Mouse (Mus musculus) limb, embryonic 15.5 days (tissue): ENCODE measurements at regions not wholly inside any gene's neighbourhood (a gene's known extent, or its start where the extent isn't known, plus 50 kb on each side); places are given as distances from the start of the nearest gene placed in this dataset.

ENCODE experiments used
- ATAC-seq: fragments of 200-750 bp; cut with Nextera tagmentation; 2 replicates; pipeline ENCODE4 v1.8.0; 2017; ENCODE audit warnings: low read depth, moderate TSS enrichment; ENCODE audit not compliant: insufficient number of reproducible peaks, low FRiP score, low TSS enrichment
- H3K27ac ChIP-seq: fragments of 300-500 bp; sonication (generic); 2 replicates; pipeline ENCODE4 v1.5.1; 2015; ENCODE audit warnings: moderate library complexity, mild to moderate bottlenecking, inconsistent platforms
- H3K27me3 ChIP-seq: fragments of 300-500 bp; sonication (generic); 2 replicates; pipeline ENCODE4 v1.6.1; 2015; ENCODE audit warnings: inconsistent platforms
- H3K36me3 ChIP-seq: fragments of 300-500 bp; sonication (generic); 2 replicates; pipeline ENCODE4 v1.6.1; 2015; ENCODE audit warnings: inconsistent platforms
- H3K4me1 ChIP-seq: fragments of 300-500 bp; sonication (generic); 2 replicates; pipeline ENCODE4 v1.6.1; 2015; ENCODE audit warnings: inconsistent platforms
- H3K4me2 ChIP-seq: fragments of 300-500 bp; sonication (generic); 2 replicates; pipeline ENCODE4 v1.6.1; 2015; ENCODE audit warnings: mild to moderate bottlenecking, inconsistent platforms
- H3K4me3 ChIP-seq: fragments of 300-500 bp; sonication (generic); 2 replicates; pipeline ENCODE4 v1.5.1; 2015; ENCODE audit warnings: mild to moderate bottlenecking, inconsistent platforms
- H3K9ac ChIP-seq: fragments of 300-500 bp; sonication (generic); 2 replicates; pipeline ENCODE4 v1.6.1; 2015; ENCODE audit warnings: inconsistent platforms
- H3K9me3 ChIP-seq: fragments of 300-500 bp; sonication (generic); 2 replicates; pipeline ENCODE4 v1.6.1; 2016; ENCODE audit warnings: inconsistent platforms
- WGBS: fragments of 180-500 bp; shearing (Covaris S2); methylation state at CpG from one replicate; pipeline ENCODE4 v1.1.7; 2015; 5-methylcytosine and 5-hydroxymethylcytosine counted together

DNA sequence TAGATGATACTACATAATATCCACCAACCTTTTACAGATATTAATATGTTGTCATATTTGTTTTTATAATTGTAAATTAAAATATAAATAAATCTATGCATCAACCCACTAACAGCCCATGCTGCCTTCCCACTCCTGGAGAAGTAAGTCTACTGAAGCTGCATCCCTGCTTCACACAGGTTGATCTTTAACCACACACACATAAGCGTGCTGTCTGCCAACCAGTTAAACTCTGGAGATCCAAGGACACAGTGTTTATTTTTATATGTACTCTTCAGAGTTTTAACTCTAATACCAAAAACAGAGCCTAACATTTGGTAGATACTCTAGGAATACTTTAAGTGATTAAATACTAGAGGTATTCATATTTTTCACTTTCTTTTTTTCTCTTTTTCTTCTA, 133.9 kb upstream of the Ahr start:
- no peaks in the 10 kb centered on the region for H3K27me3 ChIP-seq
- 85% methylated on average over 1 of the region's 1 CpGs for WGBS

DNA sequence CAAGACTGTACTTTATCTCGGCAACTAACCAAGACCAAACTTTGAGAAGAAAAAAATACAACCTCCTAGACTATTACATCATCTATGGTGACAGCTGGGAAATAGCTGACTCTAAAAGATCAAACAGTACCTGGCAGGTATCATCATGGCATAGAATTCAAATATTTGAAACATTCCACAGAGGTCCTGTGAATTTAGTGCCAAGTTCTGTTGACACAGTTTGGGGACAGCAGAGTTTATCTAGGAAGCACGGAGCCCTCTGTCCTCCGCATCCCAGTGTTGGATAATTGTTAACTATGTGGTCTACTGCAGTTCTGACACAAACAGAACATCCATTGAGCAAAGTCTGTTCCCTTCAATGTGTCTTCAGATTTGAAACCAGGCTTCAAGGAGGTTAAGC, 132.9 kb upstream of the Ahr start:
- H3K9ac ChIP-seq, result no peak overlapping the region
- H3K4me3 ChIP-seq, result no peak overlapping the region
- 86% methylated on average over 3 of the region's 3 CpGs for WGBS
- no peaks in the 10 kb centered on the region for H3K27me3 ChIP-seq
- no peak for ATAC-seq
- H3K27ac ChIP-seq, result no peak overlapping the region
- no peak overlapping the region for H3K4me2 ChIP-seq
- no peaks in the 10 kb centered on the region for H3K9me3 ChIP-seq
- no peaks in the 10 kb centered on the region for H3K36me3 ChIP-seq
- no peaks in the 10 kb centered on the region for H3K4me1 ChIP-seq

More for the DNA sequence above, 133.9 kb upstream of the Ahr start:
- Histone ChIP-seq H3K4me2 (no peak overlapping the region), H3K4me1 (no peaks in the 10 kb centered on the region), H3K9me3 (no peaks in the 10 kb centered on the region), H3K4me3 (no peak overlapping the region), H3K9ac (no peak overlapping the region), H3K27ac (no peak overlapping the region), H3K36me3 (no peaks in the 10 kb centered on the region)
- no peak for ATAC-seq

DNA sequence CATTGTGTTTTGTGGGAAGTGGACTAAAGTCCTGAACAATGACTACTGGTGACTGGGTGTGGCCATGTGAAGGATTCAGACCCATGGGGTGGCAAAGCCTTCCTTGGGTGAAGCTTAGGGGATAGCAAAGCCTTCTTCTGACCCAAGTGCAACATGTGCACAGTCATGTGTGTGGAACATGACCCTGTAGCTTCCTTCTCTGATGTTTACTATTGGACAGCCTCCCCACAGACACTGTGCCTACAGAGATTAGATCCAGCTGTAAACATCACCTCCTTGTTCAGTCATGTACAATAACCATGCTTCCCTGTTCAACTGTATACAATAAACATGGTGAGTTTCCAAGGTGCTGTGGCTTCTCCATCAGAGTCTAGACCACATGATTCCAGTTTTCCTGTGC, 132.4 kb upstream of the Ahr start:
- H3K27ac ChIP-seq, result no peak overlapping the region
- no peak overlapping the region for H3K9ac ChIP-seq
- H3K4me1 ChIP-seq, result no peaks in the 10 kb centered on the region
- no peaks in the 10 kb centered on the region for H3K27me3 ChIP-seq
- H3K4me3 ChIP-seq, result no peak overlapping the region
- no peaks in the 10 kb centered on the region for H3K9me3 ChIP-seq
- no peak for ATAC-seq
- H3K4me2 ChIP-seq, result no peak overlapping the region
- no peaks in the 10 kb centered on the region for H3K36me3 ChIP-seq

DNA sequence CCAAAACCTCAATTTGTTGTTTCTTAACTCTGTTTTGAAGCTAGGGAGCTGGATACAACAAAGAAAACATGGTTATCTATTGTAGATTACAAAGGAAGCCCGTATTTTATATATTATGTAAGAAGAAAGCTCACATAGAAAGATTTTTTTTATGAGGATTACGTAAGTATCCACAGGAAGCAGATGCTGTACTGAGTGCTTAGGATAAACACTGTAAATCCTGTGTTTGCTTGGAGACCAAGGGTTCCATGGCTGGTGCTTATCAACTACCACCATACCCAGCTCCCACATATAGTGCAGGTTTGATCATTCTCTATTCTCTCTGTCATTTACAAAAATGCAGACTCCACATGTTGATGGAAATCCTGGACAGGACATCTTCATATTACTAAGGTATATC, 131.2 kb upstream of the Ahr start:
- 69% methylated on average over 2 of the region's 2 CpGs for WGBS

DNA sequence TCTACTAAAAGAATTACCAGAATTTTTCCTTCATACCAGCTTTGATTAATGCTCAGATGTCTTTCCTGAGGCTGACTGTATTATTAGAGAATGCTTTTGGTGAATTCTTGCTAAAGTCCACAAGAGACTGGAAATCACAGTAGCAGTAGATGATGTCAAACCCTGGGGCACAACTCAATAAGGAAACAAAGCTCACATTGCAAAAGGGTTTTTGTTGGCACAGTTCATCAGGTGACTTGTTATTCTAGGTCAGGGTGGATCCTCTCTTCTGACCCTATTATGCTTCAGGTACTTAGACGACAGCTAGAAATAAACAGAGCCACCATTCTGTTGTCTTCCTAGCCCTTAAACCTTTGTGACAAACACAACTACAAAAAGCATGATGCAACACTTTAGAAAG, 128.2 kb upstream of the Ahr start:
- H3K27ac ChIP-seq, result no peak overlapping the region
- H3K4me2 ChIP-seq, result no peak overlapping the region
- no peaks in the 10 kb centered on the region for H3K27me3 ChIP-seq
- H3K4me1 ChIP-seq, result no peaks in the 10 kb centered on the region
- no peak overlapping the region for H3K4me3 ChIP-seq
- H3K36me3 ChIP-seq, result no peaks in the 10 kb centered on the region
- 91% methylated on average over 1 of the region's 1 CpGs for whole genome bisulfite sequencing
- no peaks in the 10 kb centered on the region for H3K9me3 ChIP-seq
- ATAC-seq, result no peak
- no peak overlapping the region for H3K9ac ChIP-seq

More for the DNA sequence above, 131.2 kb upstream of the Ahr start:
- Histone ChIP-seq H3K9ac (no peak overlapping the region), H3K27ac (no peak overlapping the region), H3K4me3 (no peak overlapping the region), H3K4me1 (no peaks in the 10 kb centered on the region), H3K36me3 (no peaks in the 10 kb centered on the region), H3K9me3 (no peaks in the 10 kb centered on the region), H3K4me2 (no peak overlapping the region), H3K27me3 (no peaks in the 10 kb centered on the region)
- ATAC-seq, result no peak

GRCm38 (mm10) chr12:35656563-35656962, 121.7 kb upstream of the Ahr start:
- Histone ChIP-seq H3K36me3 (no peaks in the 10 kb centered on the region), H3K9me3 (no peaks in the 10 kb centered on the region), H3K4me3 (no peak overlapping the region), H3K4me2 (no peak overlapping the region), H3K9ac (no peak overlapping the region), H3K27ac (no peak overlapping the region), H3K27me3 (no peaks in the 10 kb centered on the region), H3K4me1 (no peaks in the 10 kb centered on the region)
- WGBS, result 72% methylated on average over 3 of the region's 3 CpGs
- ATAC-seq, result no peak

GRCm38 (mm10) chr12:35649772-35650171, 114.9 kb upstream of the Ahr start:
- ATAC-seq, result no peak
- H3K27me3 ChIP-seq, result no peaks in the 10 kb centered on the region
- no peaks in the 10 kb centered on the region for H3K36me3 ChIP-seq
- no peaks in the 10 kb centered on the region for H3K9me3 ChIP-seq
- H3K27ac ChIP-seq, result no peak overlapping the region
- WGBS, result 63% methylated on average over 3 of the region's 3 CpGs
- H3K4me3 ChIP-seq, result no peak overlapping the region
- no peak overlapping the region for H3K9ac ChIP-seq
- no peak overlapping the region for H3K4me2 ChIP-seq
- no peaks in the 10 kb centered on the region for H3K4me1 ChIP-seq

- Histone ChIP-seq H3K9me3 (no peaks in the 10 kb centered on the region), H3K4me1 (no peaks in the 10 kb centered on the region), H3K27me3 (no peaks in the 10 kb centered on the region), H3K27ac (no peak overlapping the region), H3K9ac (no peak overlapping the region), H3K4me3 (no peak overlapping the region), H3K4me2 (no peak overlapping the region), H3K36me3 (no peaks in the 10 kb centered on the region)
- ATAC-seq, result no peak
These were observed 107.6 kb upstream of the Ahr start for GRCm38 (mm10) chr12:35642473-35642872.

- no peak overlapping the region for H3K9ac ChIP-seq
- no peak overlapping the region for H3K4me3 ChIP-seq
- no peaks in the 10 kb centered on the region for H3K36me3 ChIP-seq
- H3K4me1 ChIP-seq, result no peaks in the 10 kb centered on the region
- no peaks in the 10 kb centered on the region for H3K27me3 ChIP-seq
- H3K9me3 ChIP-seq, result no peaks in the 10 kb centered on the region
- H3K27ac ChIP-seq, result no peak overlapping the region
- no peak for ATAC-seq
- H3K4me2 ChIP-seq, result no peak overlapping the region
- WGBS, result 73% methylated on average over 1 of the region's 1 CpGs
These were observed 106.9 kb upstream of the Ahr start for GRCm38 (mm10) chr12:35641741-35642140.

- WGBS, result 56% methylated on average over 3 of the region's 3 CpGs
- H3K36me3 ChIP-seq, result no peaks in the 10 kb centered on the region
- H3K4me1 ChIP-seq, result no peaks in the 10 kb centered on the region
- no peaks in the 10 kb centered on the region for H3K9me3 ChIP-seq
- H3K27ac ChIP-seq, result no peak overlapping the region
- H3K4me3 ChIP-seq, result no peak overlapping the region
- no peak overlapping the region for H3K4me2 ChIP-seq
- H3K9ac ChIP-seq, result no peak overlapping the region
- no peak for ATAC-seq
- no peaks in the 10 kb centered on the region for H3K27me3 ChIP-seq
These were observed 106.1 kb upstream of the Ahr start for GRCm38 (mm10) chr12:35640911-35641345.

DNA sequence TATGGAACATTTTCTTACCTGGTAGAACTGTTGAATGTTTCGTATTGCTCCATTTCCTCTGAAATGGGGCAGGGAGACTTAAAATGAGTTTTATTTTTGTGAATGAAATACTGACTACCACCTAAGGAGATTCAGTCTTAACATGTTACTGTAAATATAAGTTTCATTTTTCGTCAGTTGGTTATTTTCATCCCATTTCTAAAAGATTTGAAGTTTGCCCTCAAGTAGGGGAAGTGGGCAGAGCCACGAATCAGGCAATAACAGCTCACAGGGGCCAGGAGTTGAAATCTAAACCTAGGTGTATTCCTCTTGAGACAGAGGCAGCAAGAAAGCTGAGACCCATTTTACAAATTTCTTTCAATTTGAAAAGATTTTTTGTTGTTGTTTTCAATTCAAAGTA, 88.6 kb upstream of the Ahr start:
- Histone ChIP-seq H3K4me3 (no peak overlapping the region), H3K9ac (no peak overlapping the region), H3K27ac (no peak overlapping the region), H3K27me3 (no peaks in the 10 kb centered on the region), H3K4me1 (no peaks in the 10 kb centered on the region), H3K36me3 (no peaks in the 10 kb centered on the region), H3K4me2 (no peak overlapping the region), H3K9me3 (no peaks in the 10 kb centered on the region)
- no peak for ATAC-seq
- WGBS, result 70% methylated on average over 3 of the region's 3 CpGs

- H3K27ac ChIP-seq, result no peak overlapping the region
- no peaks in the 10 kb centered on the region for H3K27me3 ChIP-seq
- ATAC-seq, result no peak
- H3K9me3 ChIP-seq, result no peaks in the 10 kb centered on the region
- no peaks in the 10 kb centered on the region for H3K36me3 ChIP-seq
- H3K4me1 ChIP-seq, result no peaks in the 10 kb centered on the region
- 79% methylated on average over 4 of the region's 4 CpGs for WGBS
- no peak overlapping the region for H3K4me3 ChIP-seq
- H3K4me2 ChIP-seq, result no peak overlapping the region
- H3K9ac ChIP-seq, result no peak overlapping the region
These were observed 80.0 kb upstream of the Ahr start for GRCm38 (mm10) chr12:35614885-35615284.

- Histone ChIP-seq H3K4me1 (no peaks in the 10 kb centered on the region), H3K27ac (no peak overlapping the region), H3K4me2 (no peak overlapping the region), H3K9me3 (no peaks in the 10 kb centered on the region), H3K27me3 (no peaks in the 10 kb centered on the region), H3K36me3 (no peaks in the 10 kb centered on the region), H3K9ac (no peak overlapping the region), H3K4me3 (no peak overlapping the region)
- WGBS, result 66% methylated on average over 1 of the region's 1 CpGs
- ATAC-seq, result no peak
These were observed 72.8 kb upstream of the Ahr start for GRCm38 (mm10) chr12:35607652-35608051.
